Mouse (Mus musculus) heart, postnatal 4 days (tissue): ENCODE results near the gene Brk1. TPM values are rescaled to one million over a fixed set of nuclear protein-coding genes. Genes with fewer than 3 reads are reported as not detected.

Experiments
- DNase-seq: peaks from one replicate; pipeline ENCODE4 v3.0.0; 2021
- total RNA-seq, 2 experiments: library from RNA; stranded (reverse); gene quantifications; 2 replicates each; pipeline ENCODE4 v1.2.3; 2021

Gene Brk1
- total RNA-seq, 2 experiments from 2014 or later = 101 to 102 TPM

GRCm38 (mm10) chr6:113660492-113661352 lies 56.1 kb downstream of the Brk1 start:
- no peak for DNase-seq

GRCm38 (mm10) chr6:113661353-113662241 lies 57.0 kb downstream of the Brk1 start:
- DNase-seq = peak; percentile 58

- no peak for DNase-seq
Observed at GRCm38 (mm10) chr6:113662964-113663700, 58.6 kb downstream of the Brk1 start.

- DNase-seq = no peak
Observed at GRCm38 (mm10) chr6:113664305-113664704, 59.7 kb downstream of the Brk1 start.

Other genes with a start within 250 kb of the Brk1 start
- gene Tada3, start 226.9 kb upstream of the Brk1 start, total RNA-seq = 10 to 100 TPM; 23.8 to 26.0 TPM
- 100 to 1,000 TPM; 142 to 143 TPM for gene Arpc4, start 226.7 kb upstream of the Brk1 start, total RNA-seq
- 1 to 10 TPM; 1.7 to 2.7 TPM for gene Ttll3, start 215.5 kb upstream of the Brk1 start, total RNA-seq
- gene Rpusd3, start 185.4 kb upstream of the Brk1 start, total RNA-seq = 1 to 10 TPM; 7.1 to 7.9 TPM
- 1 to 10 TPM; 1.8 to 2.3 TPM for gene Cidec, start 169.0 kb upstream of the Brk1 start, total RNA-seq
- gene Jagn1, start 162.2 kb upstream of the Brk1 start, total RNA-seq = 10 to 100 TPM; 28.3 to 34.7 TPM
- gene Il17re, start 146.3 kb upstream of the Brk1 start, total RNA-seq = 1 to 10 TPM; 1.1 to 1.3 TPM
- gene Il17rc, start 133.3 kb upstream of the Brk1 start, total RNA-seq = 10 to 100 TPM in 1 of 2 experiments, 1 to 10 TPM in 1; 7.9 to 10.2 TPM
- 10 to 100 TPM; 34.6 to 41.5 TPM for gene Creld1, start 121.5 kb upstream of the Brk1 start, total RNA-seq
- not detected for gene Prrt3, start 102.8 kb upstream of the Brk1 start, total RNA-seq
- 10 to 100 TPM; 61.9 to 63.6 TPM for gene Emc3, start 73.1 kb upstream of the Brk1 start, total RNA-seq
- gene Fancd2, start 73.1 kb upstream of the Brk1 start, total RNA-seq = 10 to 100 TPM in 1 of 2 experiments, 1 to 10 TPM in 1; 7.9 to 10.2 TPM
- not detected for gene Fancd2os, start 4.1 kb upstream of the Brk1 start, total RNA-seq
- gene Vhl, start 19.2 kb downstream of the Brk1 start, total RNA-seq = 10 to 100 TPM; 13.6 to 18.6 TPM
- 10 to 100 TPM in 1 of 2 experiments, 1 to 10 TPM in 1; 8.9 to 11.1 TPM for gene Irak2, start 33.7 kb downstream of the Brk1 start, total RNA-seq
- 10 to 100 TPM; 76.2 to 80.7 TPM for gene Tatdn2, start 92.3 kb downstream of the Brk1 start, total RNA-seq
- gene Ghrl, start 115.1 kb downstream of the Brk1 start, total RNA-seq = not detected
- gene Sec13, start 136.0 kb downstream of the Brk1 start, total RNA-seq = 100 to 1,000 TPM; 123 to 125 TPM